Mouse (Mus musculus) kidney, adult 8-10 months (tissue): Measurements from ENCODE around the gene Ndufc1.
"Not testable (repeated sequence)": the region's sequence is repeated elsewhere in the genome, so short reads cannot be mapped to it uniquely, and the experiment has no call there.

Experiments
- DNase-seq, 2 experiments: peaks; one replicate each; pipeline ENCODE4 v3.0.0; 2022

Ndufc1 gene

DNA sequence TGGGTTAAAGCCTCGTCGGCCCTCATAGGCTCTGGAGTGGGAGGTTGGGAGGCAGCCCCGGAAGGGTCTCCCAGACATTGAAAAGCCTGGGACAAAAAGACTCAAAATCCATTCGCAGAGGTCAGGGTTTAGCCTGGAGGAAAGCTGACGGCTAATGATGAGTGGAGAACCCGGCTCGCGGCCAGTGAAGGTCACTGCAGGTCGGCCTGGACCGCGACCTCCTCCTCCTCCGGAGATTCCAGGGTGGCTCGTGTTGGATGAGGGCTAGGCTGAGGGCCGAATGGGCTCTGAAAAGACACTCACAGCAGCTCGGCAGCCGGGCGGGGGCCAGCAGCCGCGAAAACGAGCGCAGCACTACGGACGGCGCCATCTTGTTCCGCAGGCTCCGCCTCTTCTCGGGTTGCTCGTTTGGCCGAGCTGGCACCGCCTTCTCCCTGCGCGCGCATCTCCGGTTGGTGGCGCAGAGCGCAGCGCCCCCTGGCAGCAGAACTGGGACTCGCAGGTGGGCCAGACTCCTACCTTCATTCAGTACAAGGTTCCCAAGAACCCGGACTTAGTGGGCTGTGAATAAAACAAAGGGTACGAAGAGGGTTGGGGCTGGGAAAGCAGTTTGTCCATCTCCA lies at the start of gene Ndufc1:
Gene Ndufc1, minus strand, starts transcription at position 428 of the 623 bp plus-strand sequence.
- DNase-seq: peak; percentile 92 to 97

DNA sequence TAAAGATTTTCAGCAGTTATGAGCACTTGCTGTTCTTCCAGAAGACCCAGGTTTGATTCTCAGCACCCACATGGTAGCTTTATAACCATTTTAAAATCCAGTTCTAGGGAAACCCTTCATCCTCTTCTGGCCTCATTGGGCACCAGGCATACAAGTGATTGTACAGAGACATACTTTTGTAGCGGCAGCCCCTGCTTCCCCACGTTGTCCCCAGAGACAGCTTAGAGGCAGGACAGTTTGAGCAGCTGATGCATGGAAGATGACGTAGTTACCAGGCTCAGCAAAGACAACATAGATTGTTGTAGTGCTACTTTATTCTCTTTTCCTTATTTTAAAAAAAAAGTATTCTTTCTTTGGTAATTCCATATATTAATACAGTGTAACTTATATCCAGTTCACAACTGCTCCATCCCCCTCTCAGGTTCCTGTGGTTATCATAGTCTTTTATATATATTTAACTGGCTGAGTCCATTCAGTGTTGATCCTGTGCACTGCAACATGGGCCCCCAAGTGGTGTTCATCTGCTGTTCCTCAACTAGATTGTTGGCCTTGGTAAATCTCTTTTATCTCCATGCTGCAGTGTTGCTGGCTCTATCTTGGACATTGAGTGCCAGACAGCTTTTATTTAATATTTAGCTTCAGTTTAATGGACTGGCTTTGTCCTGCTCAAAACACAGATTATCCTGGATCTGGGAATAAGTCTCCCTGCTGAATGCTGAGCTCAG lies 26.2 kb upstream of the Ndufc1 start:
- no peak for DNase-seq

DNA sequence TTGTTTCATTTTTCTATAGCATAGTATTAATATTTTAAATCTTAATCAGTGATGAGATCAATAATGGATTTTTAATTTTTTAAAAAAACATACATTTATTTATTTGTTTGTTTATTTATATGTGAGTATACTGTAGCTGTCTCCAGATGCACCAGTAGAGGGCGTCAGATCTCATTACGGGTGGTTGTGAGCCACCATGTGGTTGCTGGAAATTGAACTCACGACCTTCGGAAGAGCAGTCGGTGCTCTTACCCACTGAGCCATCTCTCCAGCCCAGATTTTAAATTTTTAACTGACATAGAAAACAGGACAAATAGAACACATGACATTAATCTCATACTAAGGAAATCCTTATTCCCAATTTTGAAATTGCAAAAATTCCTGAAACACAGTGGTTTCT lies 25.6 kb upstream of the Ndufc1 start:
- not testable (repeated sequence) for DNase-seq

DNA sequence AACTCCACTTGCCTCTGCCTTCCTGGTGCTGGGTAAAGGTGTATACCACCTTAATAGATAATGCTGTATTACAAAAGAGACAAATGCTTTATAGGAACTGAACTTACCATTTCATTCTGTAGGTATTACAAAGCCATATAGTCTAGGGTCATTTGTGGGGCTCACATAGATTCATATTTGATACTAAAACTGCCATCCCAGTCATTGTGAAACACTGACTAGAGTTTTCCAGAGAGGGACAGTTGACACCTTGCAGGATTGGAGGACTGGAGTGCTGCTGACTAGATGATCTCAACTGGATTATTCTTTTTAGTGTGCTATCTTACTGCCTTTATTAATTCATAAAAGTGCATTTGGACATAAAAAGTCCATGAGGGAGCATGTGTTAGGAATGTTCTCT lies 16.6 kb upstream of the Ndufc1 start:
- DNase-seq: no peak

DNA sequence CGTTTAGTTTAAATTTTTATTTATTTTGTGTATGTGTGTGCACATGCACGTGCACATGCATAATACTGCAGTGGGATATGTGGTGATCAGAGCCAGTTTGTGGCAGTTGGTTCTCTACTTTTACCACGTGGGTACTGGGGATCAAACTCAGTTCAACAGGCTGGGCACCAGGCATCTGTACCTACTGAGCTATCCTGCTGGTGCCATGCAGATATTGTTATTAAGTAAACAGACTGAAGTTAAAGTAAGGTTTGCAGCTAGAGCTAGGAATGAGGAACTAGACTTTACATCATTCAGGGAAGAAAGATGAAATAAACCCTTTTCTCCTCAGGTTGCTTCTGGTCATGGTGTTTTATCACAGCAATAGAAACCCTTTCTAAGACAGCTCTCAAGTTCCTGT lies 13.1 kb upstream of the Ndufc1 start:
- DNase-seq: no peak

DNA sequence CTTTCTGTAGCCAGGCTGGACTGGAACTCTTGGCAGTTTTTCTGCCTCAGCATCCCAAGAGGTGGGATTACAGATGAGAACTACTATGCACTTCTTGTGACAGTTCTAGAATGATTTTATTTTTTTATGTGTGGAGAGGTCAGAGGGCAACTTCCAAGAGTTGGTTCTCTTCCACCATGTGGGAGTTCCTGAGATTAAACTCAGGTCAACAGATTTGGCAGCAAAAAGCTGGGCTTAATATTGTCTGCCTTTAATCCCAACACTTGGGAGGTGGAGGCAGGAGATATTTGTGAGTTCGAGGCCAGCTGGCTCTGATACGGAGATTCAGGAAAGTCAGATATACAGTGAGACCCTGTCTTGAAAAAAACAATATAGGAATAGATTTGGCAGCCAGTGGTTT lies 9.2 kb upstream of the Ndufc1 start:
- no peak for DNase-seq

DNA sequence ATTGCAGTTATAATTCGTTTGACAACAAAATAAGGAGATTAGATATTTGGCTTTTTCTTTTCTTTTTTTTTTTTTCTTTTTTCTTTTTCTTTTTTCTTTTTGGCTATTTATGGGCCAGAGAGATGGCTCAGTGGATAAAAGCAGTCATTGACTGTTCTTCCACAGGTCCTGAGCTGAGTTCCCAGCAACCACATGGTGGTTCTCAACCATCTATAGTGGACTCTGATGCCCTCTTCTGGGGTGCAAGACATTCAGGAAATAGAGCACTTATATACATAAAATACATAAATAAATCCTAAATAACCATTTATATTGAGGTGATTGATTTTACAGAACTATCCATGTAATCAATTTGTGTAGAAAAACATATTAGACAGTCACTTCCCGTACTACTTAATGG lies 8.7 kb upstream of the Ndufc1 start:
- no peak for DNase-seq

DNA sequence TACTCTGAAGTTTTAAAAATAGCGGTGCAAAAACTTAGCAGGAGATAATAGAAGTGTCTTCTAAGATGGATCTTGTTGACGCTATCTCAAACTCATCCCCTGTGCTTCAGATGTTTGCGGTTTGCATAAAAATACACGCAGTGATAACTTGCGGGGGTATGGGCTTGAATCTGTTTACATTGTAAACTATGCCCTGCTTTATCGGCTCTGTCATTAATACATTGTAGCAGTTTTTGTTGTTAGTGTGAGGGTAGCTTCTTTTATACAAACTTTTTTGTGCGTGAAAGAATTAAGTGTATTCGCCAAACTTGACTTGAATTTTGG lies 8.3 kb upstream of the Ndufc1 start:
- no peak for DNase-seq

DNA sequence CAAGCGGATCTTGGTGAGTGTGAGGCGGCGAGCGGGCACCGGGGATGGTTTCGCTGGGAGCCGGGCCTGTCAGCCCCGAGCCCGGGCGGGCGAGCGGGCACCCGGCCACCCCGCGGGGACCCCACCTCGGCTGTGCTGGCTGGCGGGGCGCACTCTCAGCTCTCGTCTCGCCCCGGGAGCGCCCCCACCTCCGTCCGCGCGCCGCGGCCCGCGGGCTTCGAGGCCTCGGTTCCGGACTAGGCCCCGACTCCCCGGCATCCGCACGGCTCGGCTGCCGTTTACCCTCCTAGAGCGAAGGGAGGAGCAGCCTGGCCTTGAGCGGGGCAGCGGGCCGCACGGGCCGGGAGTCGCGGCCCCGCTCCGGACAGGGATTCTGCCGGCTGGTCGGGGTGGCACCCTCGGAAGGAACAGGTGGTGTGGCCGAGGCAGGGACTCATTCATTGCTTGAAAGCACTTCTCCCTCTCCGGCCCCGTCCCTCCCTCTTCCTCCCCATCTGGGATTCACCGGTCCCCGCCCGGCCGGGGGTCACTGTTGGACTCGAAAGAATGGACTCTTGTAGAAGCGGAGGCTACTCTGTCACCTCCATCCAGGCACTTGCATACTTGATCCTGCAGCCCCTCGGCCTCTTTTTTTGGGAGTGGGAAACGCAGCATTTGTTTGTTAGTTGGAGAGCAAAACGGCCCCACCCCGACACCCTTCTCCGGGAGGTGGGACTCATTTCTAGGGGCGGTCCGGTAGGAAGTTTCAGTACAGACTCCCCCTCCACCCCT lies 7.8 kb upstream of the Ndufc1 start:
- DNase-seq: peak; percentile 25 to 44

DNA sequence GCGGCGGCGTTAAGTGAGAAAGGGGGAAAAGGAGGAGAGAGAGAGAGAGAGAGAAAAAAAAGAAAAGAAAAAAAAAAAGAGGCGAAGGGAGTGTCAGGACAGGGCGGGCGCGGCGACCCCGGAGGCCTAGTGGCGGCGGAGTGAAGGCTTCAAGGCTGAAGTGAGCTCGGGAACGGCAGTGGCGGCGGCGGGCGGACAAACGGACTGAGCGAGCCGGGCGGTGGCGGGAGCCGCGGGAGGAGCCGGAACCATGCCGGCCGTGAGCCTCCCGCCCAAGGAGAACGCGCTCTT lies 7.2 kb upstream of the Ndufc1 start:
- DNase-seq: no peak

DNA sequence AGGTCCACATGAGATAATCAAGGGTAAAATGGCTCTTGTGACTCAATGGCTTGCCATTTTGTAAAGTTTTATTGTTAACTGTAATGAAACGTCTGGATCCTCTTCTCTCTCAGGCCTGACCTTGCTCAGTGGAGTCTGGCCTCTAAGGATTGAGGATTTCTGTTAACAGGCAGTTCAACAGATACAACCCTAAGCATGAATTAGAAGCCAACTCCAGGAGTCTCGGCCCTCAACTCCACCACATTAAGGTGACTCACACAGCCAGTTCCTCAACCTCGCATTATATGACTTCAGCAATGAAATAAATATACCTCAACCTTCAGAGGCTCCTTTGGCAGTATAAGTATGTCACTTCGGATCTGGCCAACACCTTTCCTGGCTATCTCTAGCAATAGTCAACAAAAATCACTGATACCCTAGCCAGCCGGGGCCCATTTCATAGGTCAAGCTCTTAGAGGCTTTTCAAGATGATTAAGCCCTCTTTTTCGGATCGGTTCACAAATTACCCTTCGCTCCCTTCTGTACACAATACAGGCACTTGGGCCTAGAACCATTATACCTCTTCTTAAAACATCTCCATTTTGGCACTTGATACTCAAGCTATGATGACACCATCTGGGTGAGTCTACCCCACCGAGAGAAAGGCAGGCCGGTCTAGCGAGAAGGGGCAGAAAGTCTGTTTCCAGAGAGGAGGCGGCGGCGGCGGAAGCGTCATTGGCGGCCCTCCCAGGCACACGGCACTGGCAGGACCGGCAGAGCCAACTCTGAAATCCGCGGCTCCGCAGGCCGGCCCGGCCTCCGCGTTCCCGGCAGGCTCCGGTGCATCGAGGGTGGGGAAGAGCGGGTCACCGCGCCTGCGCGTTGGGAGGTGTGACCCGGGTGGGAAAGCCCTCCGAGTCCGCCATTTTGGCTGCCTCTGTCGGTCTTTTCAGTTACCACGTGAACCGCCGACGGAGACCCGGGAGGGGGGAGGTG lies 6.6 kb upstream of the Ndufc1 start, which contains the start of gene Naa15:
Gene Naa15, plus strand, starts transcription at position 51 of the 975 bp plus-strand sequence.
- DNase-seq: peak; percentile 94 to 95

DNA sequence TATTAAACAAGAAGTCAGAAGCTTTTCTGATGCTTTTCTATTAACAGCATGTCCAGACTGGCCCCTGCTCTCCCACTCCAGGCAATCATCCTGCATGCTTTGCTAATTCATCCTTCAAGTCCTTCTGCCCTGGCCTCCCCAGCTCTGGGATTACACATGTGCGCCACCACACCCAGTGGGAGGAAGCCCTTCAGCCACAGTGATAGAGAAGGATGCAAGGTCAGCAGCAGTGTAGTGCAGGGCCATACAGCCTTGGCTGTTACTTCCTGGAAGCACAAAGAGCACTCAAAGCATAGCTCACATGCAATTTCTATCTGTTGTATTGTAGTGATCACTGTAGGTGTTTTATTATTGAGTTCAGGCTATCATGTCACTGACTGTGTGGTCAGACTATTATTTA lies 4.5 kb upstream of the Ndufc1 start:
- no peak for DNase-seq

DNA sequence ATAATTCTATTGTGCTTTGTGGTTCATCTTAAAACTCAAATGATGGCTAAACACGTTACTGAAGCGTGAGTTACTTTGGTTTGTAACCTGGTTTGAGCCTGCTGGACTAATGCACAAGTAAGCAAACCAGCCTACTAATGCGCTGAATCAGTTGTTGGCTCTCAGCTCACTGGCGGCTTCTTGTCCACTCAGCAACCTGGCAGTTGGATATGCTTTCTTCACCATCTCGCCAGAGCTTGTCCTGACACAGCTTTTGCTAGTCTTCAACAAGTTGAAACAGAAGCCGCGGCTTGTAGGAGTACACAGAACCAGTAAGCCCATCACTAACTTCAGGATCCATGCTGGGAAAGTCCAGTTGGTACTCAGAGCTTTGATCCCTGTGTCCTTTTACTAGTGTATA lies 3.7 kb upstream of the Ndufc1 start:
- DNase-seq: peak; percentile 47 to 53

DNA sequence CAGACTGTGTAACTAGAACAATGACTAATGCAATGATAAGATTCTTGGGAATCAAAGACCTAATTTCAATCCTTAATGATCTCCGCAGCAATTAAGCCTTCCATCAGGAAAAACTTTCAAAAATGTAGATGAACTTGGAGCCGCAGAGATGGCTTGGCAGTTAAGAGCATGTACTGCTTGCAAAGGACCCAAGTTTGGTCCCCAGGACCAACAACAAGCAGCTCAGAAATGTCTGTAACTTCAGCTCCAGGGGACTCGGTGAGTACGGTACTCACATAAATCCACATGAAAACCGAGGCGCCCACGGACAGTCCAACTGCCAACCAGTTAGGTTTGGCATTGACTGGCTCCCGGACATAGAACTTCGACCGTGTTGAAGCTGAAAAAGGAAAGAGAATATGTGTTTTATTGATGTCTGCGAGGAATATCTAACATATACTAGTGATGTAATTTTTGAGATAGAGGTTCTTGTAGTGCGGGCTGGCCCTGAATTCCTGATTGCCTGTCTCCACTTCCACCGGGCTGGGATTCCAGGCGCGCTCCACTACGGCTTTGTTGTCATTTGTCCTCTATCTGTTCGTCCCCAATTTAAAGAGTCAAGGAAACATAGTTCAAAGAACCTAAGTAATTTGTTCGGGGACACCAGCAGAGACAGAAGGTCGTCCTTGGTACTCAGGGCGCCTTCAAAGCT lies 773 bp downstream of the Ndufc1 start:
- no peak for DNase-seq

DNA sequence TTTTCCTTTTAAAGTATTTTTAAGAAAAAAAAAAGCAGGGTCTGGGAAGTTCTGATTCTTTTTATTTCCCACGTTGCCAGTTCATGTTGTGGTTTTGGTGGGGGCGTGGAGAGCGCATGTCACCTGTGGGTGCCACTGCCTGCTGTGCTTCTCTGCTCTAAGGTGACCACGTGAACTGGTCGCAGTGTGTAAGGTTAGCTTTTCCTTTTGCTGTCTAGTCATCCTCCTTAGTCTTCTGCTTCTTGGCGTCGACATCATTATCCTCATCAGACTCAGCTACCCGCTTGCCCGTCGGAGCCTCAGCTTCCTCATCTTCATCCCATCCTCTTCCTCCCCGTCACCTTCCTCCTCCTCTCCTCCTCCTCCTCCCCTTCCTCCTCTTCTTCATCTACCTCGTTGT lies 6.2 kb downstream of the Ndufc1 start:
- no peak for DNase-seq

DNA sequence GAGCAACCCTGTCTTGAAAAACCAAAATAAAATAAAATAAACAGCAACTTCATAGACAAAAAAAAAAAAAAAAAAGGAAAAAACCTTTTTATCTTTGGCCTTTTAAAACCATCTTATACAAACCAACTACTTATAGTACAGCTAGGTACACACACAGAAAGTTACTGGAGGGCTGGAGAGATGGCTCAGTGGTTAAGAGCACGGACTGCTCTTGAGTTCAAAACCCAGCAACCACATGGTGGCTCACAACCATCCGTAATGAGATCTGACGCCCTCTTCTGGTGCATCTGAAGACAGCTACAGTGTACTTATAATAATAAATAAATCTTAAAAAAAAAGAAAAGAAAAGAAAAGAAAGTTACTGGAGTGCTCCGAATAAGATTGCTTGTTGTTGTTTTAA lies 6.7 kb downstream of the Ndufc1 start:
- DNase-seq: not testable (repeated sequence)

DNA sequence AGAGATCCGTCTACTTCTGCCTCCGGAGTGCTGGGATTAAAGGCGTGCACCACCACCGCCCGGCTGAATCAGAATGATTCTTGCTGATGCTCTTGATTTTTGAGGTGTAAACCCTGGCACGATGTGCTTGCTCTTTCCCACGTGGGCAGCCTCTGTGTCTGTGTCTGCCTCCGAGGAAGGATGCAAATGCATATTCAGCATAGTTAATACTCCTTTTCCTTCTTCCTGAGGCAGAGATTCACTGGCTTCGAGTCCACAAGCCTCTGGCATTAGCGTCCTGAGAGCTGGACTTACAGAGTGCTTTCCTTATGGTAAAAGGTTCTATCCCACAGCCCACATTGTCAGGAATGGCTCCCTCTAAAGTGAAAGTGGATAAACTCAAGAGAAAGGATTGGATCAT lies 8.1 kb downstream of the Ndufc1 start:
- no peak for DNase-seq

DNA sequence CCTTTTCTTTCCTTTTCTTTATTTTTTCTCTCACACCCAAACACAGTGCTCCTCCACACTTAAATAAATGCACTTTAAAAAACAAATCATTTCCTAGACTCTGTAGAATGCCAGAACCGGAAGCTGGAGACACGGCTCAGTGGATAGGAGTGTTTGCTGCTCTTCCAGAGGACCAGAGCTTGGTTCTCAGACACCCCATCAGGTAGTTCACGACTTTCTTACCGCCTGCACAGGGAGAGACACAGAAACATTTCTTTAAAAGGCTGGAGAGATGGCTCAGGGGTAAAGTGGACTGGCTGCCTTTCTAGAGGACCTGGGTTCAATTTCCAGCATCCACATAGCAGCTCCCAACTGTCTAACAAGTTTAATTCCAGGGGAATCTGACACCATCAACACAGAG lies 9.3 kb downstream of the Ndufc1 start:
- no peak for DNase-seq

DNA sequence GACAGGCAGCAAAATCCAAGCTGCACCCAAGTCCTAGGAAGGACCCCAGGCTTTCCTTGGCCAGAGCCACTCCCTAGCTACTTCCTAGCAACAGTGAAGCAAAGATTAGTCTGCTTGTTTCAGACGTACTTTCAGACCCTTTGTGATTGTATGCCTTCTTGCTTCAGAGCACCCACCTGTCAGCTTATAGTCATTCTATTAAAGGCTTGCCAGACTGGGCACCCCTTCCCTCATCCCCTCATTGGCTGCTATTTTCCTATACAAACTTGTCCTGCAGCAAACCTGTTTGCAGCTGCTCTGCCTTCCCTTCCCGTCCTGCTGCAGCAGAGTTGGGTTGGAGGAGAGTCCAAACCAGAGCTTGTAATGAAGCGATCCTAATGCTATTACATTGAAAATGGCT lies 10.1 kb downstream of the Ndufc1 start:
- DNase-seq: no peak

DNA sequence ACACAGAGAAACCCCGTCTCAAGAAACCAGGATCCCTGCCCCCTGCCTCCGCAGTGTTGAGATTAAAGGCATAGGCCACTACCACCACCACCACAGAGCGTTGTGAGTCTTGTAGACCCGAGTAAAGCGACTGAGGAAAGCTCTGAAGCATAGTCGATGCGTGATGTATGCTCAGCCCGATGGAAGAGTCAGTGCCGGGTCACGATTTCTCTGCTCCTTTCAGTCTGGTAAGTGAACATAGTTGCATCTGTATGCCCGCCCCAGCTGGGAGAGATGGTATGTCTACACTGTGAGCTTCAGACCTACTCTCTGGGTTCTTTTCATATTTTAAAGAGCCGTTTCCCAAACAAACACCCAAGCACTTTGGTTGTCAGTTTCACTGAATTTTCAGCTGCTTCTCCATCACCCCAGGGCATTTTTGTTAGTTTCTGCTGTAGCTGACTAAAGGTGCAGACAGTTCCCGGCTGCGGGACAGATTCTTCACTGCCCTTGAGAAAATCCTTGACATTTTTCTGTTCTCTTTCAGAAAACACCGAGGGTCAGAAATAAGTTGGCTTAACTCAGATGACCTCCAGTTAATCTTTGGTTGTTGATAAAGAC lies 11.0 kb downstream of the Ndufc1 start:
- no peak for DNase-seq

DNA sequence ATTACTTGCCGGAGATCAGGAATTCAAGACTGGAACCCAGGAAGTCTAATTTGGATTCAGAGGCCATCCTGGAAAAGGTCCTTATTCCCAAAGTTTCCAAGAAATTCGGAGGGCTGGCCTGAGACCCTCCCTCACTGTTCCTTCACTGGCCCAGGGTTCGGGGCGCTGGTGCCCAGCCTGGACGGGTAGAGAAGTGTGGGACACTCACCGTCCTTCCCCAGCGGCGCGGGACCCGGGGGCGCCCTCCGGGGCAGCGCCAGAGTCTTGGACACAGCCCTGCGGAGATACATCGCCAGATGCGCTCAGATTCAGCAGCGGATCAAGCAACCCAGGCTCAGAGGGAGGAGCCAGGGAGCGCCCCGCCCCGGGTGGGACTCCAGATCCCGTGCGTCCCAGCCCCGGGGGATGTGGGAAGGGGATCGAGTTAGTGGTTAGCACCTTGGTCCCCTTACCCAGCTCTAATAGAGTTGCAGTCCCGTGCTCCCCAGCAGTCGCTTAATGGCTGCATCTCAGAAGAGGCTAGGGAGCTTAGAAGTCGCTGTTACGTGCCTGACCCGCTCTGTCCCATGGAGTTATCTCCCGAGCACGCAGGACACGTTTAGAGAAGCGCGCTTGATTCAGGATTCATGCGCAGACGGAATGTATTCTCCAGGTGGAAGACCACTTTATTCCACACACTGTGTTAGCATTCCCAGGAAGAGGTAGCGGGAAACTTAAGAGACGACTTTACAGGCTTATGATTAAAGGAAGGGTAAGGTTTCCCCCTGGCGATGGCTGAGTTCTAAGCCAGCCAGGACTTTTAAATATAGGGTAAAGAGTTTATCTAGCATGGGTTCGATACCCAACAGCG lies 12.3 kb downstream of the Ndufc1 start, which contains the start of gene Mgarp:
Gene Mgarp, minus strand, starts transcription at position 520 of the 850 bp plus-strand sequence.
- peak in 1 of 2 experiments; percentile 55 for DNase-seq
